Mouse (Mus musculus): ENCODE measurements around the gene Alg10b.
"Not testable (repeated sequence)": the region's sequence is repeated elsewhere in the genome, so short reads cannot be mapped to it uniquely, and the experiment has no call there.

Alg10b gene

GRCm38 (mm10) chr15:90223969-90224750 is at the start of gene Alg10b:
TSS of gene Alg10b (plus strand) at chr15:90224311.
- peak; percentile 80 to 81 for DNase-seq (ENCODE audit: low spot score in 2 of 2)

- DNase-seq (ENCODE audit: low spot score in 2 of 2) = not testable (repeated sequence)
These were observed 41.0 kb upstream of the Alg10b start for GRCm38 (mm10) chr15:90183108-90183507.

GRCm38 (mm10) chr15:90183511-90183910 is 40.6 kb upstream of the Alg10b start:
- DNase-seq (ENCODE audit: low spot score in 2 of 2) = no peak

DNA sequence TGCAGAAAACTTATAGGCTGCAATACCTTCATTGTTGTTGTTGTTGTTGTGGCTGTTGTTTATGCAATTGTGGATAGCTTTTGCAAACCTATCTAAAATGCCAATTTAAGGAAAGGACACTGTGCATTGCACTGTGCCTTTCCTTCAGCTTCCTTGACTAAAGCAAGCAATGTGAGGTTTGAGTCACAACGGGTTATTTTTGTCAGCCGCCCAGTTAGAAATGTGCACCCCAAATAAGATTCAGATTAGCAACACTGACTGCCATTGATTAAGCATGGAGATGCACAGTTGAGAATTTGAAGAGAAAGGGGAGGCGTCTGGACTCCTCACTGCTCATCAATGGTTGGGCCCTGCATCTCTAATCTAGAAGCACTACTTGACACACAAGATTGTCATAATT is 39.4 kb upstream of the Alg10b start:
- DNase-seq (ENCODE audit: low spot score in 2 of 2) = no peak

GRCm38 (mm10) chr15:90189477-90189876 is 34.6 kb upstream of the Alg10b start:
- no peak for DNase-seq (ENCODE audit: low spot score in 2 of 2)

DNA sequence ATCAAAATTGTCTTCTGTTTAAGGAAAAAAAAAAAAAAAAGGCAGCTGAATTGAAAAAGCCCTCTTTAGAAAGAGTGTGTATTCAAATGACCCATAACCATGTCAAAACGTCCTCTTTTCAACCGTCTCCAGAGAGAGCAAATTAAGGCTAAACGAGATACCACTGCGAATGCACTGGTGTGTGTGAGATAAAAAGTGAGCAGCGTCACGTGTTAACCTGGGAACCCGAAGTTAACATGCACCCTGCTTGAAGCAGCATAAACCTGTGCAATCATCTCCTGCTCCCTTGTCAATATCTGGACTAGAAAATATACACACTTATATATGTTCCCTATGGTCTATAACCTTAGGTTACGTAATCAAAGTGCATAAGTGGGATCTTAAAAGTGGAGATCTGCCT is 10.2 kb upstream of the Alg10b start:
- DNase-seq (ENCODE audit: low spot score in 2 of 2) = no peak

- DNase-seq (ENCODE audit: low spot score in 2 of 2) = peak in 1 of 2 experiments; percentile 20
These were observed 9.2 kb upstream of the Alg10b start for GRCm38 (mm10) chr15:90214913-90215312.

DNA sequence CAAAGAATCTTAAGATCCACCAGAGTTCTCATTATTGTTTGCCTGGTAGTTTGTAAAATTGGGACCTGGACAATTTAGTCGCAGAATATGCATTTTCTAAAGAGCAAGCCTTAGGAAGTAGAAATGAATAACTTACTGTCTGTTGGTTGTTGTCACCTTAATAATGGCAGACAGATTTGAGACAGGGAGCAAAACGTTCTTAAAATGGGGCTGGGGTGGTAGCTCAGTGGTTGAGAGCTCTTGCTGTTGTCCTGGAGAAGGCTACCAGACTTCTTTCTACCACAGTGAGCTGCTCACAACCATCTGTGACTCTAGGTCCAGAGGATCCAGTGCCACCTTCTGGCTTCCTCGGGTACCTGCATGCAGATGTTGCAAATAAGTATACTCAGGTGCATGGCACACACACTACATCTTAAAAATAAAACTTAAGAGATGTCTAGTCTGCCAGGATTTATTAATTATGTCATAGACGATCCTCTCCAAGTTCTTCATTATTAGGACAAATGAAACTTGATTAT is 1.0 kb downstream of the Alg10b start:
- DNase-seq (ENCODE audit: low spot score in 2 of 2) = no peak

- no peak for DNase-seq (ENCODE audit: low spot score in 2 of 2)
These were observed 13.5 kb downstream of the Alg10b start for GRCm38 (mm10) chr15:90237657-90238056.

DNA sequence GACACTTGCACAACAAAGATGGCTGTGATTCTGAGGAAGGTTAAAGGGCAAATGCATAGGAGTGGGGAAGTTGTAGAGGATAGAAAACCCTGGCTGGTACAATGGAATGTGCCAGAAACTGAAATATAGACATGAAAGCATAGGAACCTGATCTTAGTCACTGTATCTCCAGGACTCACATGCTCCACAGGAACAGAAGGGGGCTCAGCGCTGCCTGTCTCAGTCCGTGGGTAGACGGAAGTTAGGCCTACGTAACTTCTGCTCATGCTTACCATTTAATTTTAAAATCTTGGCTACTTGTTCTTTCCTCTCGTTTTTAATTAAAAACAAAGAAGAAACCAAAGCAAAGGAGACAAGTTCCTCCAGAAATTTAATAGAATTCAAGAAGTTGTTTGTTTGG is 20.0 kb downstream of the Alg10b start:
- DNase-seq (ENCODE audit: low spot score in 2 of 2) = no peak

- DNase-seq (ENCODE audit: low spot score in 2 of 2) = no peak
These were observed 25.6 kb downstream of the Alg10b start for GRCm38 (mm10) chr15:90249694-90250093.

DNA sequence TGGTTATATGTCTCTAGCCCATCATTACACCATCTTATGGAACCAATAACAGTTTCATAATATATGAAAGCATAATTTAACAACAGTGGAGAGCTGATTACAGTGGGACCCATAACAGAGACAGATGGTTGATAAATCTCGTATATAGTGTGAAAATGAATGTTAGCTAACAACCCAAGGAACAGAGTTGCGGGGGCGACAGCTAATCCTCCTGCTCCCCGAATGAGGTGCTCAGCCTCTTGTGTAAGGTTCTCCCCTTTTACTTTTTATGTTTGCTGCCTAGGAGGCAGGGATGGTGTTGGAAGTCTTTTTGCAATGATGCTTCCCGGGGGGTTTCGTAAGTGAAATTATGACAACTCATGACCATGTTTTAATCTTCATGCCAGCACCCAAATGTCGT is 58.8 kb downstream of the Alg10b start:
- DNase-seq (ENCODE audit: low spot score in 2 of 2) = no peak

All from heart, adult 9 months (tissue).